8 mouse cellular contexts compared by ENCODE assay signal in the genomic region with DNA sequence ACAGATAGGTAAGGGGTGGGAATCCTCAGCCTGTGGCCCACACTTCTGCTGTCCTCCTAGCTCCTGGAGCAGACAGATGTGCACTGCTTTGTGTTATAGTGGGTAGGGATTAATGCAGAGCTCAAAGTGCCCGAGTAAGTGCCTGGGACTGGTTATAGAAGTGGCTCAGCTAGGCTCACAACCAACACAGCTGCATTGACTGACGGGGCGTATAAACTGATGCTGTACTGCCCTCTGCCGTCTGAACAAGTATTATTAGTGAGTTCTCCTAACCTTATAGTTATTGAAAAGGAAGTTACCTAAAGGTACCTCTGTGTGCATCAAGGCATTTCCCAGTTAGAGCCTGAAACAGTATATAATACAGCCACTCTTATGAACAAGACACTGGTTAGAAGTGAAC.
DNase-seq lines count a peak whose midpoint lies in the region; ATAC-seq lines count a peak whose summit lies in the region.

No protein-coding gene starts in this region.

- H3K9me3 ChIP-seq in lung, embryonic 15.5 days: no peaks in the 10 kb centered on the region
- H3K9me3 ChIP-seq in neural tube, embryonic 15.5 days (replicated peaks): no peaks in the 10 kb centered on the region

- no peaks in the 10 kb centered on the region for H3K4me1 ChIP-seq in lung, embryonic 15.5 days
- H3K4me1 ChIP-seq in neural tube, embryonic 15.5 days: no peaks in the 10 kb centered on the region

- DNase-seq in CD4-positive helper T cell, adult 2 months (ENCODE audit: low read depth, low spot score): peak; percentile 78
- DNase-seq in embryo, embryonic 11.5 days (ENCODE audit: low read depth, low spot score): peak; percentile 58
- peak; percentile 75 for DNase-seq in heart, postnatal 4 days
- peak; percentile 68 for DNase-seq in large intestine, adult 2 months (ENCODE audit: low read depth, low spot score)
- peak; percentile 71 for DNase-seq in testis, postnatal 10 days (ENCODE audit: low spot score)

- no peak overlapping the region for H3K4me3 ChIP-seq in lung, embryonic 15.5 days
- no peak overlapping the region for H3K4me3 ChIP-seq in neural tube, embryonic 15.5 days (replicated peaks)

- H3K4me2 ChIP-seq in lung, embryonic 15.5 days: no peak overlapping the region
- no peak overlapping the region for H3K4me2 ChIP-seq in neural tube, embryonic 15.5 days

- no peaks in the 10 kb centered on the region for H3K27me3 ChIP-seq in lung, embryonic 15.5 days
- H3K27me3 ChIP-seq in neural tube, embryonic 15.5 days (replicated peaks): no peaks in the 10 kb centered on the region

- H3K9ac ChIP-seq in lung, embryonic 15.5 days: no peak overlapping the region
- H3K9ac ChIP-seq in neural tube, embryonic 15.5 days (replicated peaks): no peak overlapping the region

- no peaks in the 10 kb centered on the region for H3K36me3 ChIP-seq in lung, embryonic 15.5 days
- no peaks in the 10 kb centered on the region for H3K36me3 ChIP-seq in neural tube, embryonic 15.5 days

- peak; percentile 78 for ATAC-seq in activated CD4-positive, CD25-positive, alpha-beta regulatory T cell, adult 4 months
- ATAC-seq in lung, embryonic 15.5 days (ENCODE audit: borderline replicate concordance, extremely low read depth, low FRiP score, low TSS enrichment): peak; percentile 52; the same call in 1 of the 2 replicates
- ATAC-seq in neural tube, embryonic 15.5 days (ENCODE audit: low FRiP score): peak; percentile 76; the same call in 1 of the 2 replicates

- H3K27ac ChIP-seq in lung, embryonic 15.5 days: no peak overlapping the region
- H3K27ac ChIP-seq in neural tube, embryonic 15.5 days (replicated peaks): no peak overlapping the region

- WGBS in large intestine, adult 2 months: 2% methylated on average over 4 of the region's 4 CpGs
- 5% methylated on average over 4 of the region's 4 CpGs for WGBS in lung, embryonic 15.5 days
- WGBS in neural tube, embryonic 15.5 days: 5% methylated on average over 4 of the region's 4 CpGs
